Mouse (Mus musculus): ENCODE measurements around the gene Miga1.

The Miga1 gene

DNA sequence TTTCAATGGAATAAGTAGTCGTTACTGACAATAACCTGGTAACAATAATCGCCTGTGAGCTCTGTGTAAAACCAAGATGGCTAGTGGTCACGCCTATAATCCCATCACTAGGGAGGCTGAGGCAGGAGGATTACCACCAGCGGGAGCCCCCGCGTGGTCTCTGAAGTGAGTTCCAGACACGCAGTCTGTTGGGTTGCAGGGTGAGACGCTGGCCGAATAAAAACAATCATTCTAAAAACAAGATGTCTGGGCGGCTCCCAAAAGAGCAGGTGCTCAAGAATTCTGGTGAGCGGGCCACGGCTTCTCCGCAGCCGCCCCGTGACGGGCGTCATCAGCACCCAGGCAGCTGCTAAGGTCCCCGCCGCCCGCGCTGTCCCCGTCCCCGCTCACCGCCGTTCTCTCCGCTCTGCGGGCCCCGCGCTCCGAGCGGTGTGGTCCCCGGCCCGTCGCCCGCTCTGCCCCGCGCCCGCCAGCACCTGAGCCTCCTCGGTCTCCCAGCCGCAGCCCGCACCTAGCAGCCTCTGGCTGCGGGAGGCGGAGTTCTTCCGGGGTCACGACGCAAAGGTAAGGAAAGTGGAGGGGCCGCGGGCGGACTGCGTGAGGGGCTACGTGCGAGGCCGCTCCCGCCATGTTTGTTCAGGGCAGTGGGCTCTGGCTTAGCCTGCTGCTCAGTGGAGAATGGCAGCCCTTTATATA, at the start of gene Miga1:
Gene Miga1, minus strand, starts transcription at position 546 of the 696 bp plus-strand sequence.
- DNase-seq (ENCODE audit: low spot score in 2 of 2), result peak; percentile 93 to 94

DNA sequence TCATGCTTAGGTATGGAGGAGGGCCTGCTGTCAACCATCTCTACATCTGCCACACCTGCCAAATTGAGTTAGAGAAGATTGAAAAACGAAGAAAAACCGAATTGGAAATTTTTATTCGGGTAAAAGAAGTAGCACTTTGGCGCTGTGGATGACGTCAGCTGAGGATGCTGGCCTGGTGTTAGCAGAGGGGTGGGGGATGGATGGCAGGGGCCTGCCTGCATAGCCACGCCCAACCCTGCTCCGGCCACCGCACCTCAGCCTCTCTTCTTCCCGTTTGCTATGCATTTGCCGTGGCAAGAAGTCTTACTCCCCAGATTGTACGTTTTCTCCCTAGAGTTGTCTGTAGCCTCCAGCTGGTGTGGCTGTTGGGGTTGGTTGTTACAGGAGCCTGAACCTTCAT, 43.9 kb upstream of the Miga1 start:
- DNase-seq (ENCODE audit: low spot score in 2 of 2), result no peak

DNA sequence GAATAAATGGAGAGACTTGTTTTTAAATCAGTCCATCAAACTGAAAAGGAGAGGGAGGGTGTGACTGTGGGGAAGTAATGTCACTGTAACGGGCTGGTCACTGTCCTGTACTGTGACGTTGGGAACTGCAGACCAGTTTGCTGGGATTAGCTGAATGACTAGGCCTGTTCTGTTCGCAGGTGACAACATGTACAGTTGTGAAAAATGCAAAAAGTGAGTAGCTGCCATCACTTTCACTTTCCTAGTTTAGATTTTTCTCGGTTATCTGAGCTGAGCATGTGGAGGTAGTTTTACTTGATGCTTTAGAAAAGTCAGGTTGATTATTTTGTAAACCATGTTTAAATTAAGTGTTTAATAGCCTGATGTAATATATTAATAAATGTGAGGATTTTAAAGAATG, 35.9 kb upstream of the Miga1 start:
- no peak for DNase-seq (ENCODE audit: low spot score in 2 of 2)

DNA sequence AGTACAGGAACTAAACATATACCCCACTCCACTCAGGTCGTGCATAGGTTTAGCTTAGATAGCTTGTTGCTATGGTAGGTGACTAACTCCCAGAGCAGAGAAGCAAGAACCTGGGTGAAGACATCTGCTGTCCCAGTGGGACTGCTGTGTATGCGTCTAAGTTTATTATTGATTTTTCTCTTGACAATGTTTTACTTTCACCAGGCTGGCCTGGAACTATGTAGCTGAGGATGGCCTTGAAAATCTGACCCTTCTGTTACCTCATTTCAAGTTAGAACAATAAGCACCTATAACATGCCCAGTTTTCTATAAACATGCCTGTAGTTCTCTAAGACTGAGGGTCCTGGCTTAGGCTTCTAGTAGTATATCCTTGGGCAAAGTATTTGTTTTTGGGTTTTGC, 24.0 kb upstream of the Miga1 start:
- no peak for DNase-seq (ENCODE audit: low spot score in 2 of 2)

DNA sequence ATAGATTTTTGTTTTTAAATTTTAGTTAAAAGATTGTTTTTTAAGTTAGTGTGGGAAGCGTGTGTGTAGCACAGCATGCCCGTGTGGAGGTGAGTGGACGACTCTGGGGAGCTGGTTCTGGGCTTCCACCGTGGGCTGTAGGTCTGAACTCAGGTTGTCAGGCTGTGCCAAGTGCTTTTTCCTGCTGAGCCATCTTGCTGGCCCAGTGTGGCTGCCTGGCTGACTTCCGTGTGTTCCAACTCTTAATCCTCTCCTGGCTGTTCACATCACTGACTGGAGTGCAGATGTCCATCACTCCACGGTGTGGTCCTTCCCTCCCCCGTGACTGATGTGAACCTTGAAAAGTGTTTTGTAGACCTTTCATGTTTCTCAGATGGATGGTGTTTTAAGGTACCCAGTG, 18.9 kb upstream of the Miga1 start:
- no peak for DNase-seq (ENCODE audit: low spot score in 2 of 2)

DNA sequence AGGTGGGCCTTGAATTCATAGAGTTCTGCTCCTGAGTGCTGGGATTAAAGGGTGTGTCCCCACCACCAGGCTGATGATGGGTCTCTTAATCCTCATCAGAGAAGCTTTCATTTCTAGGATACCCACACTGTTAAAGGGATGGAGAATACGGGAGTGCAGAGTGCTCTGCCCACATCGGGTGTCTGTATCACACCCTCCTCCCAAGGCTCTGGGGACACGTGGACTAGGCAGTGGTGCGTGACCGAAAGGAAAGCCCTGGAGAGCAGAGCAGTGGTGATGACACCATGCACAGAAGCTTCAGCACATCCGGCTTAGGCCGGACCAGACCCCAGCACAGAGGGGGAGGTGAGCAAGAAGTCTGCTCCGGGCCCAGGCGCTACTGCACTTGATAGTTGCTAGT, 16.5 kb upstream of the Miga1 start:
- DNase-seq (ENCODE audit: low spot score in 2 of 2), result no peak

DNA sequence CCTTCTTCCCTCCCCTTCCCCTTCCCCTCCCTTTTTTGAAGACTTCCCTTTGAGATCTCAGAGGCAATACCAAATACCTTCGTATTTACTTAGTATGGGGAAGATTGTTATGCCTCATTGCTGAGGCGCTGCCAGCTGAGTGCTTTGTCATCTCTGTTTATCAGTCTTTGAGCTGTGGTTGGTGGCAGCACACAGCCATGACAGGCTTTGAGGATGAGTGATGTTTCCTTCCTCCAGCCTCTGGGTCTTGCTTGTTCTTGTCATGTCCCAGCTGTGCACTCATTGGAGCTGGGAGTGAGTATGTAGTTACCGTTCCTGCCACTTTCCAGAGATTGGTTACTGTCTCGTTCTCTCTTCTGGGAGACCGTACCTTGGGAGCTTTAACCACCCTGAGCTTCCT, 15.2 kb upstream of the Miga1 start:
- DNase-seq (ENCODE audit: low spot score in 2 of 2), result no peak

DNA sequence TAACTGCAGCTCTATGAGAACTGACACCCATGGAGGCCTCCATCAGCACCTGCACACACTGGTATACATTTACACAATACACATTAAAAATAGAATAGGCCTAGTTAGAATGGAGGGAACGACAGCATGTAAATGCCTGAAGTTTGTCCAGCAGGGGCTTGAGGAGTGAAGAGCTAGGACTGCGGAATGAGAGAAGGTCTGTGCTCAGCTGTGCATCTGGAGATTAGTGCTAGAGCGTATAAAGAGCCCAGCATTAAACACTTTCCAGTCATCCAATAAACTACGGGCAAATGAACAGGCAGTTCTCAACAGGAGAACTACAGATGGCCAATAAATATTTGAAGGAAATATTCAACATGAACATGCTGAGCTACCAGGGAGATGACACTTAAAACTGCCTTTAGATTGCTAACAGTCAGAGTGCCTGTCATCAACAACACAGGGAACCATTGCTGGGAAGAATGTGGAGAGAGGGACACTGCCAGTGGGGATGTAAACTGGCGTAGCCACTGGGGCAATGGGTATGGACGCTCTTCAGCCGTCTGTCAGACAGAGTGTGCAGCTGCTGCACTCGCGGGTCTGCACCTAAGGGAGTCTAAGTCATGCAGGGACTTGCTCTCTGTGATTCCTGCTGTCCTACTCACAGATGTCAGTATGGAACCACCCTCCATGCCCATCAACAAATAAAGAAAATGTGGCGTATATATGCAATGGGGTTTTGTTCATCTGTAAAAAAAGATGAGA, 13.4 kb upstream of the Miga1 start:
- DNase-seq (ENCODE audit: low spot score in 2 of 2), result no peak

DNA sequence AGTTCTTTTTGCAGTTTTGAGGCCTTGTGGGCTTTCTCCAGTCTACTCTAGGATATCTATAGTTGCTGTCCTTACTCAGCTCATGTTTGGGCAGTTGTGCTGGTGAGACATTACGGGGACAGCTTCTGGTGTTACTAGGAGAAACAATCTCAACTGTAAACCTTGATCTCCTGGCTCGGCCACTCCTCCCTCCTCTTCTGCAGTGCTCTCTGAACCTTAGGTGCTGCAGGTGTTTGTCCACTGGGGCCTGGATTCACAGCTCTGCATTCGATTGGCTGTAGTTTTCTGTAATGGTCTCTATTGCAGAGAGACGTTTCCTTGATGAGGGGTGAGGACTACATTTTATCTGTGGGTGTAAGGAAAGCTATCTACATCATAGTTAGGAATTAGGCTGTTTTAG, 12.1 kb upstream of the Miga1 start:
- DNase-seq (ENCODE audit: low spot score in 2 of 2), result no peak

DNA sequence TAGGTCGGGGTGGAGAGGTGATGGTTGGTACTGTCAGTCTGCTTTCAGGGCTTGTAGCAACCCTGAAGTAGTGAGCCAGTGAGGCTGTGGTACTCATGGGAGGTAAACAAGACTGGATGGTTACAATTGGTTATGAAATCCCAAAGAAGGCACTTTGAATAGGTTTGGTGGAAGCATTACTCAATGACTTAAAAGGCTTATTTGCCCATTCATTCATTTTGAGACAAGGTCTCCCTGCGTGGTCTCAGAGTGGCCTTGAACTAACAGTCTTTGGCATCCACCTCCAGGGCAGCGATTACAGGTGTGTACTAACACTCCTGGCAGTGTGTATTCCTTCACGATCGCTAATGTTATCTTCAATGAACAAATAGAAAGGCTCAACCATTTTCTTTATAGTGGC, 10.8 kb upstream of the Miga1 start:
- no peak for DNase-seq (ENCODE audit: low spot score in 2 of 2)

DNA sequence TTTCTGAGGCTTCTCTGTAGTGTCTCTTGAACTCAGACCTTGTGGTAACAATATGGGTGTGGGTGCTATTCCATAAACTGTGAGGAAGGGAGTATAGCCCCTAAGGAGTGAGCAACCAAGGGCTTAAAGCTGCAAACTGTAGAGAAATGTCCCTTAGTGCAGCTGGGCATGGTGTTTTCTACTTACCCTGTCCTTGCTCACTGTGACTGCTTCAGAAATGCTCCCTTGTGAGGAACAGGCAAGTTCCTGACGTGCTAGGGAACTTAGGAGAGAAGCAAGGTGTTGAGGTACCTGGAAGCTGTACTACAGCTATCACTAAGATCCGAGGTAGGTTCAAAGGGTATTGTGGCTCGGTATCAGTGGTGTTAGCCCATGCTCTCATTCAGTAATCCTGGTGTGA, 10.2 kb upstream of the Miga1 start:
- no peak for DNase-seq (ENCODE audit: low spot score in 2 of 2)

DNA sequence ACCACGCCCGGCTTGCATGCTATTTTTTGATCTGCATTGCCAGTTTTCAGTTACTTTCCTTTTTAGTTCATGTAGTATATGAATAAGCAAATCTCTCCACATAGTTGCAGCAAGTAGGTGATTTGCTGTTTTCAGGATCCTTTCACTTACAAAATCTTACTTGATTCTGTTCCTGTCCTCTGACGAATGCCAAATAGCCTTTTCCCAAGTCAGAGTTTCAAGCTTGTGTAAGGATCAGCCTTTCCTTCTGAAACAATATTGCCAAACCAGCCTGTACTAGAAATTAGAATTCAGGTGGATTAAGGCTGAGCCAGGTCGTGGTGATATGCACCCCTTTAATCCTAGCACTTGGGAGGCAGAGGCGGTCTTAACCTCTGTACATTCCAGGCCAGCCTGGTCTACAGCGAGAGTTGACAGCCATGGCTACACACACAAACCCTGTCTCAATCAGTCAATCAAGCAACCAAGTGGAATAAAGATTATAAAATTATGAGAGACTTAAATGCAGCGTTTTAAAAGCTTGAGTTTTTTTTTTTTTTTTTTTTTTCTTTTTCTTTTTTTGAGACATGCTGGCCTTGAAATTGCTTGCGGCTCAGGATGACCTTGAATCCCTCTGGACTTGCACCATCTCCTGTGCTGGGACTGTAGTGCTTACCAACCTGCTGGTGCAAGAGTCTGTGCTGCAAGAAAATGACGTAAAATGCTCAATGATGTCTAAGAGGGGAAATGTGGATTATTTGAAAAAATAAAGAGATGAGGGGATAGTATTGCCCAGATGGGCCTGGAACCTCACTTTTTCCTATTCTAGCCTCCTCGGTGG, 8.0 kb upstream of the Miga1 start:
- DNase-seq (ENCODE audit: low spot score in 2 of 2), result no peak

DNA sequence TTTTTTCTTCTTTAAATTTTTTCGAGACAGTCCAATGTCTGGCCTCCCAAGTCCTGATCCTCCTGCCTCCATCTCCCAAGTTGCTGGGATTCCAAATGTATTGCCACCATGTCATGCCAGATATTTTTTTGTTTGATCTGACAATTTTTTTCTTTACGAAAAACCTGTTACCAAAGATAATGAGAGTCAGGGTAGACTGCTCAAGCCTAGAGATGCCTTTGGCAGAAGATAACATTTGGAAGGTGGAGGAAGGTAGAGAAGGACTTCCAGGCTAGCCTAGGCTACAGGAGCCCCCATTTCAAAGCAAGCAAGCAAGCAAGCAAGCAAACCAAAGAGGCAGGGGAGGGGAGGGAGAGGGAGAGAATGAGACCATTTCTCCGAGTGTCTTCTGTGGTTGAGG, 7.0 kb upstream of the Miga1 start:
- DNase-seq (ENCODE audit: low spot score in 2 of 2), result no peak

DNA sequence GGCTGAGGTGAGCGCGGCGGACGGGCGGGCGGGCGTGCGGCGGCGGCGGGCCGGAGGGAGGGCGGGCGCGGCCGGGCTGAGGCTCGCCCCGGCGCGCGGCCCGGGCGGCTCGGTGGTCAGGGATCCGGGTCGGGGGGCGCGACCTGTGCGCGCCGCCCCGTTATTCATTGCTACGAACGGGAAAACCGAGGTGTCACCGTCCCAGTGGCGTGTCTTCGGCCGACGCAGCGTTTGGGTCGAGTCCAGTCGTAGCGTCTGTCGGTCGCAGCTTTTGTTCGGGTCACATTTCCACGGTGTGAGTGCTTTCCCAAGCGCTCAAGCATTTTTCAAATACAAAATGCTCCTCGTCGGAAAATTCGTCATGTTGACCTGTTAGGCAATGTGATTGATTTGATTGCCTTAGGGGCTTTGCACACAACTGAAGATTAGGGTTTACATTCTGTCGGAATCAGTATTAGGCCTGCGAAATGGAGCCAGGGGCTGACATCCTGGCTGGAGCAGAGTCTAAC, 6.5 kb upstream of the Miga1 start:
- peak; percentile 52 to 67 for DNase-seq (ENCODE audit: low spot score in 2 of 2)

DNA sequence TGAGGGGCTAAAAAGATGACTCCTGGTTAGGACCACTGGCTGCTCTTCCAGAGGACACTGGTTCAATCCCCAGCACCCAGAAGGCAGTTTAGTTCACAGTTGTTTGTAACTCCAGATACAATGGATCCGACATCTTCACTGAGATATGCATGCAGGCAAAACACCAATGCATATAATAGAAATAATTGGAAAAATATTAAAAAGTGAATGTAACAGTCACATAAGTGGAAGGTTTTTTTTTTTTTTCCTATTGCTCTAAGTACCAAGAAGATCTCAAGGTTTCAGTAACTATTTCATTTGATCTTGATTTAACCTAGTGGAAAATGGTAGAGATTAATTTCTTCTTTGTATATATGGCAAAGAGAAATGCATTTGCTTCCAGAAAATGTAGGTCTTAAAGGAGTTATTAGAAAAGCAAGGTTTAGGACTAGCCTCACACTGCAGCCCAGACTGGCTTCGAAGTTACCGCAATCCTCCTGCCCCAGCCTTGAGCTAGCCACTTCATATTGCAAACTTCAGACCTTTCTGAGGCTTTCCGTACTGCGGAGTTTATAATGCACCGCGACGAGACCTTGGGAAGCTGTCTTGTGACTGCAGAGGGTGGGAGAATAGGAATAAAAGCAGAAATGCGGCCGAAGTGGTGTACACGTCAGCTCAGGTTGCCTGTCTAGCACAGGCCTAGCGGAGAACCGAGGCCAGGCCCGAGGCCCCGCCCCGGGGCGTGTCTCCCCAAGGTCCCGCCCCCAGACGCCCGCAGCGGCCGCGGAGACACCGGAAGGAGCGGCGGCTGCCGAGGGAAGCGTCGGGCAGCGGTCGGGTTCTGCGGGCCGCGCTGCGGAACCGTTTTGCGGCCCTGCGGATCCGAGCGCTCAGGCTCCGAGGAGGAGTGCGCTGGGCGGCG, 5.8 kb upstream of the Miga1 start, which contains the start of gene Usp33:
Gene Usp33, plus strand, starts transcription at position 747 of the 901 bp plus-strand sequence.
- peak; percentile 95 for DNase-seq (ENCODE audit: low spot score in 2 of 2)

DNA sequence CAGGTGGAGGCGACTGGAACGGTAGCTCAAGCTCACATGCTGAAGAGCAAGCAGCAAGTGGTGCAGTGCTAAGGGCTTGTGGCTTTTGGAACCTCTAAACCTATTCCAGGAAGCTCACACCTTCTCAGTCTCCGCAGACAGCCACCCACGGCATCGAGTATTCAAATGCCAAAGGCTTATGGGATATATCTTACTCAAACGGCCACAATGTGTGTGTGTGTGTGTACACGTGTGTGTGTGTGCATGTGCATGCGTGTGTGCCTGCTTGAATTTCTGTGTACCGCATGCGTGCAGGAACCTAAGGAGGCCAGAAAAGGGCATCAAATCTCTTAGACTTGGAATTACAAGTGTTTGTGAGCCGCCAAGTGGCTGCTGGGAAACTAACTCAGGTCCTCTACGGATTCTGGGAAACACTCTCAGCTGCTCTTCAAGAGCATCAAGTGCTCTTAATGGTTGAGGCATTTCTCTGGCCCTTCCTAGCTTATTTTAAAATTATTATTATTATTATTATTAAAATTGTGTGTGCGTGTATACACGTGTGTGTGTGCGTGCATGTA, 2.8 kb upstream of the Miga1 start:
- DNase-seq (ENCODE audit: low spot score in 2 of 2), result no peak

DNA sequence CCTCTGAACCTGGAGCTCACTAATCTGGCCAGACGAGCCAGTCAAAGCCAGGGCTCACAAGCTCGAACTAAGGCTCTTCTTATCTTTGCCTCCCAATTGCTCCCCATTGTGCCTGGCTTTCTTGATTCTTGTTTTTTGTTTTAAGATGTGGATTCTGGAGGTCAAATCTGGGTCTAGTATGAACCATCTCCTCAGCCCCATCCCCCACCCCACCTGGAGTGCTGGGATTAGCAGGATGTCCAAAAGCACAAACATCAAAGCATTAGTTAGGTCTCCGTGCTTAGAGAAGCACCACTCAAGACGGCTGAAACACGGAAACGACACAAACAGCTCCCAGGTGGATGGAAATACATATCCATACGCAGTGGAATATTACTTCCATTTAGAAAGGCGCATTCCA, 4.1 kb downstream of the Miga1 start:
- no peak for DNase-seq (ENCODE audit: low spot score in 2 of 2)

DNA sequence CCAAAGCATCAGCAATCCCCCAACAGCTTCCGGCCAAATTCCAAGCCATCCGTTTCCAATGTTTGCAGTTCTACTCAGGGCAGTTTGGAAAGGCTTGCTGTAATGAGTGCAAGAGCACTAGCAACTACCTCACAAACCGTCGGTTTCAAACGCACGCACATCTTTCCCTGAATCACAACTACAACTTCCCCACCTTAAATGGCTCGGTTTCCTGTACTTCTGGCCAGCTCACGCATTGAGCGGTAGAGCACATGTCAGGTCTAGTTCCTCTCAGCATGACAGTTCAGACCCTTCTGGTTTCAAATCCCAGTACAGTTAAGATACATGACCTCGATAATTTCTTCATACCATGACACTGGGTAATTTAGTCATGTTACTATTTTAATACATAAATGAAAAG, 6.6 kb downstream of the Miga1 start:
- DNase-seq (ENCODE audit: low spot score in 2 of 2), result no peak

DNA sequence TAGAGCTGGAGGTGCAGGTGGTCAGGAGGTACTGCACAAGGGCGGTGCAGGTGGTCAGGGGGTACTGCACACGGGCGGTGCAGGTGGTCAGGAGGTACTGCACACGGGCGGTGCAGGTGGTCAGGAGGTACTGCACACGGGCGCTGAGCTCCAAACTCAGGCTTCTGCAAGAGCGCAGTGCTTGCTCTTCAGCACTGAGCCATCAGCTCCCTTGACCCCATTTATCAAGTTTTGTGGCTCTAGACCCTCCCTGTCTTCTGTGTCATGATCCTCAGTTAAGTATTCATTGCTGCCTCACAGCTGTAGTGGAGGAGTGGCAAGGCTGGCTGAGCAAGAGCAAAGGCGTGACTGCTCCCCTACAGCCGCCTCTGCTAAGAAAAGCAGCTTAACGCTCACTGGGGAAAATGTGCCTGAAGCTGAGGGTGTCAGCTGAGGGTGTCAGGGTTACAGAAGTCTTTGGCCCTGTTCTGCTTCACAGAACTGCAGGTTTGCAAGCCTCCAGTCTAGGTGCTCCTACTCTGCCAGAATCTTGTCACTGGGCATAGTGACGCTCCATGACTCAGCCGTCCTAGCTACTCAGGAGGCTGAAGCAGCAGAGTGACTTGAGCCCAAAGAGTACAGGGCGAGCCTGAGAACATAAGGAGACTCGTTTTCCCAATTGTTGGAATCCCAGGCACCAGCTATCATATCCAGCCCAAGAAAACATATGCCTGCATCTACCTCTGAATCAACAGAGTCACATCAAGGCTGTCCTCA, 7.5 kb downstream of the Miga1 start:
- DNase-seq (ENCODE audit: low spot score in 2 of 2), result no peak

DNA sequence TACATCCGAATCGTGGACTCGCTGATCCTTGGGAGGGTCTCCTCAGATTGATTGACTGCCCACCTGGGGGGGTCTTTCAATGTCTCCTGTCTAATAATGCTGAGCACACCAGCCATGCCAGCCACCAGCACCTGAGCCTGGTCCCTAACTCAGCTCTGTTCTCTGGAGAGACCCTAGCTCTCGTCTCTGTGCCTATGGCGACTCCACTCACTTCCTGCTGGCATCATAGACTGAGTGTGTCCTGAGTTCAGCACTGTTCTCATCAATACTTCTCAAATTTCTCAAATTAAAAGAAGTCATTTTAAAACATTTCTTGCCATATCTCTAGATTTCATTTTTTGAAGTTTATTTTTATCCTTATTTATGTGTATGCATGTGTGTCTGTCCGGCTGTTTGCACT, 8.1 kb downstream of the Miga1 start:
- no peak for DNase-seq (ENCODE audit: low spot score in 2 of 2)
